Mouse (Mus musculus) megakaryocyte, embryonic 14.5 days (primary cell): ENCODE data around the gene Sp6. TPM values are rescaled to one million over a fixed set of nuclear protein-coding genes. Genes with fewer than 3 reads are reported as not detected.

Source experiments
- H3K27me3 ChIP-seq: replicated peaks from 2 replicates; pipeline ENCODE3; 2012; ENCODE audit warnings: inconsistent platforms
- H3K36me3 ChIP-seq: replicated peaks from 2 replicates; pipeline ENCODE3; 2012; ENCODE audit warnings: low read length, inconsistent platforms, mixed read lengths
- H3K4me1 ChIP-seq: 2 replicates; pipeline ENCODE4 v1.6.1; 2012; ENCODE audit warnings: inconsistent platforms
- H3K4me3 ChIP-seq: replicated peaks from 2 replicates; pipeline ENCODE3; 2012; ENCODE audit warnings: moderate library complexity, mild to moderate bottlenecking, inconsistent platforms
- H3K9me3 ChIP-seq: 2 replicates; pipeline ENCODE4 v1.6.1; 2012; ENCODE audit warnings: inconsistent platforms
- FLI1 ChIP-seq: IDR thresholded peaks from 2 replicates; pipeline ENCODE4 v1.6.1; 2012; ENCODE audit warnings: low read length, inconsistent platforms, mixed read lengths
- GATA1 ChIP-seq: IDR thresholded peaks from 3 replicates; pipeline ENCODE4 v1.6.1; 2012; ENCODE audit warnings: mixed read lengths, low read length, inconsistent platforms, borderline replicate concordance
- polyA plus RNA-seq: library from polyadenylated mRNA; stranded (reverse); fragments of >175 nt; gene quantifications from 2 replicates; pipeline ENCODE4 v1.2.3, GENCODE M21; 2012; ENCODE audit warnings: low replicate concordance; ENCODE audit not compliant: insufficient read depth

Sp6 gene
- polyA plus RNA-seq, 1 experiment, result 0.77 TPM

GRCm38 (mm10) chr11:97021121-97021765, 8.0 kb downstream of the Sp6 start:
- TF ChIP-seq GATA1 (no peak), FLI1 (no peak)
- Histone ChIP-seq H3K27me3 (peaks cover 85% of the 10 kb centered on the region), H3K4me3 (peak overlapping the region; percentile 95), H3K9me3 (no peaks in the 10 kb centered on the region), H3K4me1 (peaks cover 61% of the 10 kb centered on the region), H3K36me3 (no peaks in the 10 kb centered on the region)

GRCm38 (mm10) chr11:97021873-97022484, 8.8 kb downstream of the Sp6 start:
- Histone ChIP-seq H3K36me3 (no peaks in the 10 kb centered on the region), H3K9me3 (no peaks in the 10 kb centered on the region), H3K4me1 (peaks cover 62% of the 10 kb centered on the region), H3K27me3 (peaks cover 78% of the 10 kb centered on the region), H3K4me3 (peak overlapping the region; percentile 95)
- TF ChIP-seq FLI1, result no peak
- no peak for TF ChIP-seq GATA1

- peak overlapping the region; percentile 90 for H3K4me3 ChIP-seq
- no peak for TF ChIP-seq GATA1
- no peak for TF ChIP-seq FLI1
- H3K4me1 ChIP-seq, result peaks cover 40% of the 10 kb centered on the region
- H3K9me3 ChIP-seq, result no peaks in the 10 kb centered on the region
- peaks cover 53% of the 10 kb centered on the region for H3K27me3 ChIP-seq
- no peaks in the 10 kb centered on the region for H3K36me3 ChIP-seq
These were observed 11.8 kb downstream of the Sp6 start for GRCm38 (mm10) chr11:97024977-97025376.

GRCm38 (mm10) chr11:97025721-97026344, 12.6 kb downstream of the Sp6 start:
- no peak for TF ChIP-seq FLI1
- no peak for TF ChIP-seq GATA1
- Histone ChIP-seq H3K4me1 (peaks cover 45% of the 10 kb centered on the region), H3K27me3 (peaks cover 44% of the 10 kb centered on the region), H3K4me3 (peak overlapping the region; percentile 90), H3K9me3 (no peaks in the 10 kb centered on the region), H3K36me3 (no peaks in the 10 kb centered on the region)

- H3K27me3 ChIP-seq, result peaks cover 11% of the 10 kb centered on the region
- H3K9me3 ChIP-seq, result no peaks in the 10 kb centered on the region
- TF ChIP-seq FLI1 (no peak), GATA1 (no peak; the same call in 2 of the 3 replicates)
- H3K4me1 ChIP-seq, result peaks cover 38% of the 10 kb centered on the region
- H3K36me3 ChIP-seq, result peaks cover 16% of the 10 kb centered on the region
- H3K4me3 ChIP-seq, result peak within 1 kb of the TSS; percentile 94
These were observed 16.7 kb downstream of the Sp6 start, which contains the start of gene Scrn2 for GRCm38 (mm10) chr11:97029686-97030417. Gene Scrn2 (plus strand): TSS chr11:97029938.

GRCm38 (mm10) chr11:97030426-97030825, 17.2 kb downstream of the Sp6 start:
- H3K27me3 ChIP-seq, result peaks cover 12% of the 10 kb centered on the region
- peak overlapping the region; percentile 94 for H3K4me3 ChIP-seq
- H3K9me3 ChIP-seq, result no peaks in the 10 kb centered on the region
- H3K4me1 ChIP-seq, result peaks cover 33% of the 10 kb centered on the region
- peaks cover 16% of the 10 kb centered on the region for H3K36me3 ChIP-seq
- no peak for TF ChIP-seq FLI1
- no peak for TF ChIP-seq GATA1

- TF ChIP-seq FLI1 (no peak), GATA1 (no peak)
- no peaks in the 10 kb centered on the region for H3K9me3 ChIP-seq
These were observed 18.8 kb downstream of the Sp6 start for GRCm38 (mm10) chr11:97031977-97032376.

GRCm38 (mm10) chr11:97032499-97032898, 19.3 kb downstream of the Sp6 start:
- peaks cover 22% of the 10 kb centered on the region for H3K27me3 ChIP-seq
- peaks cover 16% of the 10 kb centered on the region for H3K36me3 ChIP-seq
- H3K9me3 ChIP-seq, result no peaks in the 10 kb centered on the region
- peaks cover 30% of the 10 kb centered on the region for H3K4me1 ChIP-seq
- H3K4me3 ChIP-seq, result no peak overlapping the region
- no peak for TF ChIP-seq GATA1
- no peak for TF ChIP-seq FLI1

More at GRCm38 (mm10) chr11:97031977-97032376, 18.8 kb downstream of the Sp6 start:
- no peak overlapping the region for H3K4me3 ChIP-seq
- H3K4me1 ChIP-seq, result peaks cover 30% of the 10 kb centered on the region
- H3K27me3 ChIP-seq, result peaks cover 22% of the 10 kb centered on the region
- H3K36me3 ChIP-seq, result peaks cover 16% of the 10 kb centered on the region

- Histone ChIP-seq H3K27me3 (peaks cover 22% of the 10 kb centered on the region), H3K4me3 (no peak overlapping the region), H3K4me1 (peaks cover 35% of the 10 kb centered on the region), H3K9me3 (no peaks in the 10 kb centered on the region), H3K36me3 (peaks cover 16% of the 10 kb centered on the region)
- TF ChIP-seq FLI1 (no peak), GATA1 (no peak)
These were observed 20.6 kb downstream of the Sp6 start for GRCm38 (mm10) chr11:97033781-97034180.

GRCm38 (mm10) chr11:97036141-97036540, 22.9 kb downstream of the Sp6 start:
- Histone ChIP-seq H3K9me3 (no peaks in the 10 kb centered on the region), H3K4me1 (peaks cover 40% of the 10 kb centered on the region), H3K36me3 (peaks cover 16% of the 10 kb centered on the region), H3K27me3 (peaks cover 22% of the 10 kb centered on the region), H3K4me3 (no peak overlapping the region)
- TF ChIP-seq FLI1, result no peak
- TF ChIP-seq GATA1, result no peak
